1 mouse cellular context compared by ENCODE assay signal in the genomic region with DNA sequence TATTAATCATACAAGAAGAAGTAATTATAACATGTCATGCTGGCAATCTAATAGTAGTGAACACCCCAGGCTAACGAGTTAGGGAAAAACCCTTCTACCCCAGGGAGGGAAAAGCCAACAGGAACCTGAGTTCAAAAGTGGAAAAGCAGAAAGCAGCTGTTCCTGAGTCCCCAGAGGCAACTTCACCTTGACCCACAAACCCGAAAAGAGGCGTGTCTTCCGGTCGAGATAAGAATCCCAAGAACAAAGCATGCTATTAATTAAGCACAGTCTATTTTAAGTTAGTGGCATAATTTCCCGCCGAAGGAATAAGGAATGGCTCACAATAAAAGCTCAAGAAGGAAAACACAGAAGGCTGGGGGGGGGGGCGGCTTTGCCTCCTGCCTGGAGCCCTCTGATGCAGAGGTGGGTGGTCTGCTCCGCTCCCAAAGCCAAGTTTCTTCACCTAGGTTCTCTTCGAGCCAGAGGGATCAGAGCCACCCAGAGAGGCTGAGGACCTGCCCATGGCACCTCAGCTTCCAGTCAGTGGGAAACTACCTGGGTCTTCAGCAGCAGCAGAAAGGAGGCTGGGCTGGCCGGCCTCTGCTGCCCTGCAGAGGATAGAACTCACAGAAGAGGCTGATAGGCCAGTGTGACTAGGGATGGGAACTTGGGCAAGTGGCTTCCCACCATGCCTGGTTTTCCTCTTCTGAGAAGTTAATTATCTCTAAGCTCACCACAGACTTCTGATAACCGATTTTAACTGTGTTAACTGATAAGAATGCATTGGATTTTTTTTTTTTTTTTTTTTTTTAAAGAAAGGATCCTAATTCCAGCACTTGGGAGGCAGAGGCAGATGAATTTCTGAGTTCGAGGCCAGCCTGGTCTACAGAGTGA.
TF ChIP-seq lines count a peak whose summit lies in the region.

No protein-coding gene starts in this region.

TF ChIP-seq in ES-E14, 5 proteins besides CTCF, POLR2A, EP300 and RAD21 (continued from another document):
- no peak for TF ChIP-seq CHD2 (IDR thresholded peaks at IDR 0.05; ENCODE audit: low read depth, low read length)
